Mouse (Mus musculus) embryo, embryonic 11.5 days (tissue): ENCODE results near the gene Fam90a1b.
"Not testable (repeated sequence)": the region's sequence is repeated elsewhere in the genome, so short reads cannot be mapped to it uniquely, and the experiment has no call there.

Experiments used
- DNase-seq: peaks from one replicate; pipeline ENCODE4 v3.0.0-alpha.2; 2012; ENCODE audit warnings: low read depth, low spot score

Fam90a1b gene

GRCm38 (mm10) chrX:94366670-94367241 is at the start of gene Fam90a1b, which contains the start of gene Apoo:
Fam90a1b (minus strand) TSS chrX:94366777.
Apoo (plus strand) TSS chrX:94367117.
- DNase-seq: peak; percentile 91

DNA sequence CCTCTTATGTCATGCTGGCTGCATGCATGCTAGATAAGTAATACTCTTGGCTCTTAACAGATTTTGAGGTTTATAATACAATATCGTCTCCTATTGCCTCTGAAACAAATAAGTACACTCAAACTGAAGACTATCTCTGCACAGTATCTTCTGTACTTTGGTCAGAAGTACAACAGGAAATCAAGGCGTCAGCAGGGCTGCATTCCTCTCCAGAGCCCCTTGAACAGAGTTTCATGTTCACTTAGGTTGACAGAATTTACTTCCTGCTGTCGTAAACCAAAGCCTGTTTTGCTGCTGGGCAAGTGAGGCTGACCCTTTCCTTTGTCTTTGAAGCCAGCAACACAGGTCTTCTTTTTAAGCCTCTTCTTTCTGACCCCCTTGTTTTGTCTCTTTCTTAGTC is 42.4 kb upstream of the Fam90a1b start:
- no peak for DNase-seq

- no peak for DNase-seq
These were observed 12.2 kb upstream of the Fam90a1b start for GRCm38 (mm10) chrX:94378734-94379133.

DNA sequence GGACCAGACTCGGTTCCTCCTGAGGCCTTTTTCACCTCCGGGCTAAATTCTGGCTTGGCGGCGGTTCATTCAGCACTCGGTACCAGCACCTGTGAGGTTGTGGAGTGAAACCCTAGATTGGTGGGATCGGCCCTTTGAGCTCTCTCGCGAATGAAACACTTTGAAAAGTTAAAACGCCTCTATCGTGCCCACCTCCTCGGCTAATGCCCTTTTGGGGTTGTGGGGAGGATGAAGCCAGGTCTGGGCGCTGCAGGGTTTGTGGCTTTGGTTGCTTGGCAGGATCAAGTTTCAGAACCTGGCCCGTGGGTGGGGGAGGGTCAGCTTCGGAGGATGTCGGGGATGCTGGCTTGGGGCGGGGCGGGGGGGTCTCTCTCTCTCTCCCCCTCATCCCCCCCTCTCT is 671 bp upstream of the Fam90a1b start:
- DNase-seq: no peak

- no peak for DNase-seq
These were observed 548 bp downstream of the Fam90a1b start for GRCm38 (mm10) chrX:94366029-94366428.

GRCm38 (mm10) chrX:94365381-94365925 is 1.1 kb downstream of the Fam90a1b start:
- no peak for DNase-seq

GRCm38 (mm10) chrX:94343638-94344037 is 22.9 kb downstream of the Fam90a1b start:
- DNase-seq: not testable (repeated sequence)

DNA sequence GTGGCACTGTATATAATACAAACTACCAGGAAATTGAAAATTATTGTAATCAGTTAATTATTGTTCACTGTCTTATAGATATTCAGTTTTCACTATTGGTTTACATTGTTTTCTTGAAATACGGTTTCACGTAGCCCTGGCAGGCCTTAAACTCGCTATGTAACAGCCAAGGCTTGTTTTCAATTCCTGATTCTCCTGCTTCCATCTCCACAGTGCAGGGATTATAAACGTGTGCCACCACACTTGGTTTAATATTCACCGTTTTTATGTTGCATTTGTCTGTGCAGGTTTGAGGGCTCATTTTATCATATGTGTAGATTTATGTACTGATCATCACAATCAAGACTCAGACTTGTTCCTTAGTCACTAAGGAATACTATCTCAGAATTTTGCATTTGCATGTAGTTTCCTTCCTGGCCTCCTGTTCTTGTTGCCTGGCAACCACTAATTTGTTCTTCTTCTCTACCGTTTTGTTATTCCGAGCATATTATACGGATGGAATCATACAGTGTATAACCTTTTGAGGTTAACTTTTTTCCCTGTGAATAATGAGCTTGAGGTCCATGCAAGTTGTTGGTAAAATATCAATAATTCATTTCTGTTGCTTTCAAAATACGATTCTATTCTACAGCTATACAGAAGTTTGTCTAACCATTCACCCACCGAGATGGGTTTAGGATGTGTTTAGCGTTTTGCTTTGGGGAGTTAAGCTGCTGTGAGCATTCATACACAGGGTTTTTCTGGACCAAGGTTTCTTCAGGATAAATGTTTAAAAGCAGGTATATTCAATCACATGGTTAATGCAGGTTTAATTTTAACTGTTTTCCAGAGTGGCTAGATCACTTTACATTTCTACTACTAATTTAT is 45.3 kb downstream of the Fam90a1b start:
- DNase-seq: no peak
